Mouse (Mus musculus) heart, postnatal 36 days (tissue): ENCODE measurements around the gene Pex14. TPM values are rescaled to one million over a fixed set of nuclear protein-coding genes. Genes with fewer than 3 reads are reported as not detected.
A peak's percentile ranks its signal among the peaks of the same experiment; 100 is the strongest.

ENCODE experiments used
- DNase-seq, 2 experiments: peaks; one replicate each; pipeline ENCODE4 v3.0.0; 2021 to 2022
- intact Hi-C: fragments of 180-260 bp; cut with DNase I; formaldehyde crosslinking; loops from one replicate; pipeline ENCODE4 v1.15.1; 2025
- total RNA-seq, 2 experiments: library from RNA; stranded (reverse); gene quantifications; 2 replicates each; pipeline ENCODE4 v1.2.3; 2021

Gene Pex14
- total RNA-seq, 2 experiments from 2014 or later = 21.5 to 23.5 TPM

GRCm38 (mm10) chr4:148933109-148933508, 166.6 kb downstream of the Pex14 start:
- intact Hi-C loops = no loop called here
- no peak for DNase-seq

GRCm38 (mm10) chr4:148930721-148931229, 168.9 kb downstream of the Pex14 start:
- intact Hi-C loops = no loop called here
- DNase-seq = no peak

- no peak for DNase-seq
- intact Hi-C loops = no loop called here
Measured at GRCm38 (mm10) chr4:148928876-148929275, 170.8 kb downstream of the Pex14 start.

DNA sequence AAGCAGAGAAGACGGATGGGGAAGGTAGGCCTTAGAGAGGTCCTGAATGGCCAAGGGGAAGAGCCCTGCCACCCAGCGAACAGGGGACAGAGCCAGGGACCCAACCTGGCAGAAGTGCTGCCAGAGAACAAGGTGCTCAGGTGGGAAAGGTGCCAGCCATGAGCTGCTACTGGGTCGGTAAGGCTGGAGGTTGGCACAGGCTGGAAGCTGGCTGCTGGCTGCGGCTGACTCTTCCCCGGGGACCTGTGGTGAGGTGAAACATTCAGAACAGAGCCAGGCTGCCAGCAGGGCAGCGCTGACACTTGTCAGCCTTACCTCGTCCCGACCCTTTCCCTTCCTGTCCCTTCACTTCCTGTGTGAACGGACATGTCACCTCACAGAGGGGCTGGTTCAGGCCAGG, 171.4 kb downstream of the Pex14 start:
- DNase-seq = no peak

DNA sequence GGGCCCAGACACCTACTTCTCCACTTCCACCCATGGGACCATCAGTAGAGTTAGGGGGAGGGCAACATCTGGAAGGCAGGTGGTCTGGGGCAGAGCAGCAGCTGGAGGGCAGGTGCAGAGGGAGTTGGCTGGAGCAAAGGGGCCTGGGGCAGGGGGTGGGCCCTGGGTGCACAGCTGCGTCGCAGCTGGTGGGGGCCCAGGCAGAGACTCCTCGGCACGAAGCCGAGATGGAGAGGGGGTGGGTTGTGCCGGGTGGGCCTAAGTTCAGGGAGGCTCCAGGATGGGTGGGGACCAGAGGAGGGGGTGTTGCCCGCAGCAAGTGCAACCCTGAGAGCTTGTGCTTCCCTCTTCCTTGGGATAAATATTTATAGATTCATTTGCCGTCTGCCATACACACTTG, 173.2 kb downstream of the Pex14 start:
- DNase-seq = no peak
- intact Hi-C loops = no loop called here

More for the DNA sequence above, 171.4 kb downstream of the Pex14 start:
- intact Hi-C loops = no loop called here

GRCm38 (mm10) chr4:148925589-148926359, 173.9 kb downstream of the Pex14 start:
- DNase-seq = no peak
- intact Hi-C loops = no loop called here

- intact Hi-C loops = no loop called here
- DNase-seq = no peak
Measured at GRCm38 (mm10) chr4:148923976-148924375, 175.7 kb downstream of the Pex14 start.

- intact Hi-C loops = no loop called here
- no peak for DNase-seq
Measured at GRCm38 (mm10) chr4:148923414-148923813, 176.3 kb downstream of the Pex14 start.

DNA sequence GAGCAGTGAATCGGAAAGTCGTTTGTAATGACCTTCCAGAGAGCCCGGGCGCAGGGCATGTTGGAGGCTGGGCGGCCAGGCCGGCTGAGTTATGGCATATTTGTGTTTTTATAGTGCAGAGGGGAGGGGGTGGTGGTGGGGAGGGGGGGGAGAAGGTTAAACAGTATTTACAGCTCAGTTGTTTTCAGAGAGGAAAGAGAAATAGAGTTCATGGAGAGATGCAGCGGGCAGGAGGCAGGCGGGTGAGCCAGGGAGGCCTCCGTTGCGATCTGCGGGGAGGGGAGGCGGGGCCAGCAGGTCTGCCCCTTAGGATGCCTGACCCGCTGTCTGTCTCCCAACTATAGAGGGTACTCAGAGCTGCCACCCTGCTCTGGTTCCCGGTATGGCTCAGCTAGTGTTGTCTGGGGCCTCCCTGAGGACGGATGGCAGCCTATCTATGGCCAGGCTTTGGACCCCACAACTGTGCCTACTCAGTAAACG, 177.4 kb downstream of the Pex14 start:
- intact Hi-C loops = no loop called here
- no peak for DNase-seq

- no peak for DNase-seq
- intact Hi-C loops = no loop called here
Measured at GRCm38 (mm10) chr4:148920610-148921009, 179.1 kb downstream of the Pex14 start.

GRCm38 (mm10) chr4:148918707-148919447, 180.8 kb downstream of the Pex14 start:
- DNase-seq = no peak
- intact Hi-C loops = no loop called here

DNA sequence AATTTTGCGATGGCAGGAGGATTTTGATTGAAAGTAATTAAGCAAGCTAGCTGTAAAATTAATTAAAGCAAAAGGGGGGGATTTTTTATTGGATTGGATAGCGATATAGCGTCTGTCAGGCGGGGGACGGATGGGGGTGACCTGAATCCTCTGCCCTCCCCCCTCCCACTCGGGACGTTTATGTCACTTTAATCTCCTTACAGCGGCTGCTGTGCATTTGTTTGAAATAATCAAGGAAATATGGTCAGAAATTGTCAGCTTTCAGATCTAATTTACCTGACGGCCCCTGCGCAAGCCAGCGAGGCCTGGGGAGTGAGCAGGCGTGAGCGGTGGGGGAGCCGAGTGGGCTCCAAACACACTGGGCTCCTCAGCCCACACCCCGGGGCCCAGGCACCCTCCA, 183.8 kb downstream of the Pex14 start:
- intact Hi-C loops = no loop called here
- no peak for DNase-seq

DNA sequence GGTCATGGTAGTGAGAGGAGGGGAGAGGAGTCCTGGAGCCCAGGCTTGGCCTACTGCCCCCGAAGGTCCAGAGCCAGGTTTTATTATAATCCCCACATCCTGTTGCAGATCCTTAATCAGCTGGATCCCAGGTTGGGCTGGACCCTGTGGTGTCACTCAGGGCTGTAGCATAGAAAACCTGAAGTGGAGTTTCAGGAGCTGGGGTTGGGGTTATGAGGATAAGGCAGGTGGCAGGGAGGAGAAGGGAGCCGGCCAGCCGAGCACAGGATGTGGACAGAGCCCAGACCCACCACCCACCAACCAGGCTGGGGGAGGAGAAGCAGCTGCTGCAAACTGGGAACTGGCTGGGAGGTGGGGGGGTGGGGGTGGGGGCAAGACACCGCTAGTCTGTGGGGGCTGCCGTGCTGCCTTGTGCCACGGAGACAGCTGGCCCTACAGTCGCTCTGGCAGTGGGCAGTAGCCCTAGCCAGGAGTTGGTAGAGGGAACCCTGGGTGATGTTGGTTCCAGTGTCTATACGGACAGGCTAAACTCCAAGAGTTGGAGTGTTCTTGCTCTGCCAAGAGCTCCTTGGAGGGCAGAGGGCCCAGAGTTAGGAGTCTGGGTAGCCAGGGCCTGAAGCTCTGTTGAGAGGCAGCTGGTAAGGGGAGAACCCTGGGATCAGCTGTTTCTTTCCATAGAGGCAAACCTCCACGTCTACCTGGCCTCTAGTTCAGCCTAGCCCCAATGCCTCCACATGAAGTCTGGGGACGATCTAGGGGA, 184.6 kb downstream of the Pex14 start:
- DNase-seq = peak in 1 of 2 experiments; percentile 56
- intact Hi-C loops = loop anchor here (1.0 kb wide), 1 partner anchor 111 kb away; the partner anchor contains the start of gene Casz1

GRCm38 (mm10) chr4:148912826-148913590, 186.7 kb downstream of the Pex14 start:
- intact Hi-C loops = no loop called here
- no peak for DNase-seq

GRCm38 (mm10) chr4:148912134-148912533, 187.5 kb downstream of the Pex14 start:
- no peak for DNase-seq
- intact Hi-C loops = no loop called here

Other genes with a start within 250 kb of the Pex14 start
- gene Dffa, start 4.3 kb upstream of the Pex14 start, total RNA-seq = 10 to 100 TPM; 35.6 to 41.7 TPM
- gene Cort, start 26.9 kb upstream of the Pex14 start, total RNA-seq = not detected
- gene Cenps, start 37.8 kb upstream of the Pex14 start, total RNA-seq = 1 to 10 TPM; 7.9 to 8.6 TPM
- gene Pgd, start 66.9 kb upstream of the Pex14 start, total RNA-seq = 10 to 100 TPM; 36.1 to 42.7 TPM
- 100 to 1,000 TPM; 148 to 157 TPM for gene Kif1b, start 207.8 kb upstream of the Pex14 start, total RNA-seq